Mouse (Mus musculus): Measurements from ENCODE around the gene Plcl2. TPM values are rescaled to one million over a fixed set of nuclear protein-coding genes. Genes with fewer than 3 reads are reported as not detected.

The Plcl2 gene
- polyA plus RNA-seq, 1 experiment from 2014 or later = 1.0 TPM

DNA sequence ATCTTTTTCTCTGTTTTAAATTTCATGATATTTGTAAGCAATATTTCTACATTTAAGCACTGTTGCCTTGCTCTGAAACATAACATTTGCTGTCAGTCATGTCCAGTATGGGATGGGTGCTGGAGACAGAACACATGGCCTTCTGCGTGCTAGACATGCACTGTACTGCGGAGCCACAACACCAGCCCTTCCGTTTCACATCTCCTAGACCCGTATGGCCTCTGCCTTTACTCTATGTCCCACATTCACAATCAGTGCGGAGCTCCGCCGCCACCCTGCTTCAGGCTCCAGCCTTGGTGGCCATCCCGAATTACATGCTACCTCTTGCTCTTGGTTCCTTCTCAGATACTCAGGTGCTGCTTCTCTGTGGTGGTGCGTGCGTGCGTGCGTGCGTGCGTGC lies 168.1 kb downstream of the Plcl2 start:
- Histone ChIP-seq H3K4me1 (ENCODE audit: insufficient read depth, low read depth, low read length) (no peaks in the 10 kb centered on the region), H3K4me2 (replicated peaks; ENCODE audit: low read depth, low read length) (no peak overlapping the region), H3K9me3 (ENCODE audit: low read length) (no peaks in the 10 kb centered on the region), H3K27me3 (replicated peaks; ENCODE audit: insufficient read depth, low read length) (no peaks in the 10 kb centered on the region), H3K9ac (replicated peaks; ENCODE audit: low read depth) (no peak overlapping the region), H3K27ac (ENCODE audit: low read length) (0 out of 2 replicates have a peak overlapping the region, but pooled peaks have one; percentile 69), H3K36me3 (ENCODE audit: insufficient read depth, low read length) (no peaks in the 10 kb centered on the region), H3K4me3 (ENCODE audit: low read depth, low read length) (no peak overlapping the region)
- DNase-seq (ENCODE audit: low spot score) (no peak), ATAC-seq (no peak)
- TF ChIP-seq CTCF (IDR thresholded peaks at IDR 0.05) (no peak), EP300 (IDR thresholded peaks at IDR 0.05) (no peak)
- WGBS = 91% methylated on average over 14 of the region's 14 CpGs

DNA sequence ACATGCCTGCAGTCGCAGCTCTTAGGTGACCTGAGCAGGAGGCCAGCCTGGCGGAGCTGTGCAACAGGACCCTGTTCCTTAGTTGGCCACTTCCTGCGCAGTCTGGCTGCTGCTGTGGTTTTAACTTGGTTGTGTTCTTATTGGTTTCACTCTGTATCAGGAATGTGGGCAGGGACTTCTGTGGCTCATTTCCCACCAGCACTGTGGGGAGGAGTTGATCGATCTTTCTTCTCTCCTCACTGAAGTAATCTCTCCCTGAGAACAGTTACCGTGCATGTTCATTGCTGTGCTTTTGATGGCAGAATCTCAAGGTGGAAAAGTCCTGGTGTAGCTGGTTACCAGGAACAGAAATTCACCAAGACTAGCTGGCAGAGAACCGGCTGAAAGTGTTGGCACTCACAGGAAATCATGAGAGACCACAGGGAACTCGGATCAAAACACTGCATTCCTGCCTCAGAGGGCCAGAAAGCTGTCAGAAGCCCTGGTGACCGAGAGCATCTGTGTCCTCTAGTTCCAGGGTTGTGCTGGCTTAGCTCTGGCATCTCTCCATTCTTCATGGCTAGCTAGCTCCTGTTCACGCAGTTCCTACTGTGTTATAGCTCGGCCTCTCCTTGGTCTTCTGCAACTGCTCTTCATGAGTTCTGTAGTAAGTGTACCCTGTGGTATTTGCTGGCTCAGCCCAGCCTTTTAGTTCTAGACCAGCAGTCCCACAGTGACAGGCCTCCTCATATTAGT lies 168.9 kb downstream of the Plcl2 start:
- Histone ChIP-seq H3K9ac (replicated peaks; ENCODE audit: low read depth) (no peak overlapping the region), H3K9me3 (ENCODE audit: low read length) (no peaks in the 10 kb centered on the region), H3K4me1 (ENCODE audit: insufficient read depth, low read depth, low read length) (no peaks in the 10 kb centered on the region), H3K4me2 (replicated peaks; ENCODE audit: low read depth, low read length) (peak overlapping the region; percentile 19; the same call in 1 of the 2 replicates), H3K36me3 (ENCODE audit: insufficient read depth, low read length) (no peaks in the 10 kb centered on the region), H3K4me3 (ENCODE audit: low read depth, low read length) (no peak overlapping the region), H3K27me3 (replicated peaks; ENCODE audit: insufficient read depth, low read length) (no peaks in the 10 kb centered on the region), H3K27ac (ENCODE audit: low read length) (peak overlapping the region; percentile 69)
- DNase-seq (ENCODE audit: low spot score) = peak; percentile 80
- WGBS = 47% methylated on average over 10 of the region's 10 CpGs
- ATAC-seq = peak; percentile 76
- TF ChIP-seq EP300 (IDR thresholded peaks at IDR 0.05) (no peak), CTCF (IDR thresholded peaks at IDR 0.05) (no peak)

DNA sequence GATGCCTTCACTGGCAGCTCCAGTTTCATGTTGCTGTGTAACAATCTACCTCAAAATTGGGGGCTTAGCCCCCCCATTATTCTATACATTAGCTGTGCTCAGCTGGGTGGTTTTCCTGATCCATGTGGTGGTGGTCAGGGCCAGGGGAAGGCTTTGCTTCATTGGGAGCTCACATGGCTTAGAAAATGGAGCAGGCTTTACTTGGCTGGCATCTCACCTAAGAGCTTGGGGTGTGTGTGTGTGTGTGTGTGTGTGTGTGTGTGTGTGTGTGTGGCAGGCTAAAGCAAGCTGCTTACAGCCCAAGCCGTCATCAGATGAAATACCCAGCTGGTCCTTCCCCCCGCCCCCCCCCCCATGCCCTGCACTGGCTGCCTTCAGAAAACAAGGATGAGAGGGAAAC lies 169.5 kb downstream of the Plcl2 start:
- Histone ChIP-seq H3K27ac (ENCODE audit: low read length) (peak overlapping the region; percentile 69; the same call in 1 of the 2 replicates), H3K9ac (replicated peaks; ENCODE audit: low read depth) (no peak overlapping the region), H3K36me3 (ENCODE audit: insufficient read depth, low read length) (no peaks in the 10 kb centered on the region), H3K9me3 (ENCODE audit: low read length) (no peaks in the 10 kb centered on the region), H3K4me2 (replicated peaks; ENCODE audit: low read depth, low read length) (no peak overlapping the region), H3K4me3 (ENCODE audit: low read depth, low read length) (no peak overlapping the region), H3K27me3 (replicated peaks; ENCODE audit: insufficient read depth, low read length) (no peaks in the 10 kb centered on the region), H3K4me1 (ENCODE audit: insufficient read depth, low read depth, low read length) (no peaks in the 10 kb centered on the region)
- TF ChIP-seq CTCF (IDR thresholded peaks at IDR 0.05) (no peak), EP300 (IDR thresholded peaks at IDR 0.05) (no peak)
- no peak for ATAC-seq
- 68% methylated on average over 2 of the region's 2 CpGs for WGBS
- DNase-seq (ENCODE audit: low spot score) = no peak

DNA sequence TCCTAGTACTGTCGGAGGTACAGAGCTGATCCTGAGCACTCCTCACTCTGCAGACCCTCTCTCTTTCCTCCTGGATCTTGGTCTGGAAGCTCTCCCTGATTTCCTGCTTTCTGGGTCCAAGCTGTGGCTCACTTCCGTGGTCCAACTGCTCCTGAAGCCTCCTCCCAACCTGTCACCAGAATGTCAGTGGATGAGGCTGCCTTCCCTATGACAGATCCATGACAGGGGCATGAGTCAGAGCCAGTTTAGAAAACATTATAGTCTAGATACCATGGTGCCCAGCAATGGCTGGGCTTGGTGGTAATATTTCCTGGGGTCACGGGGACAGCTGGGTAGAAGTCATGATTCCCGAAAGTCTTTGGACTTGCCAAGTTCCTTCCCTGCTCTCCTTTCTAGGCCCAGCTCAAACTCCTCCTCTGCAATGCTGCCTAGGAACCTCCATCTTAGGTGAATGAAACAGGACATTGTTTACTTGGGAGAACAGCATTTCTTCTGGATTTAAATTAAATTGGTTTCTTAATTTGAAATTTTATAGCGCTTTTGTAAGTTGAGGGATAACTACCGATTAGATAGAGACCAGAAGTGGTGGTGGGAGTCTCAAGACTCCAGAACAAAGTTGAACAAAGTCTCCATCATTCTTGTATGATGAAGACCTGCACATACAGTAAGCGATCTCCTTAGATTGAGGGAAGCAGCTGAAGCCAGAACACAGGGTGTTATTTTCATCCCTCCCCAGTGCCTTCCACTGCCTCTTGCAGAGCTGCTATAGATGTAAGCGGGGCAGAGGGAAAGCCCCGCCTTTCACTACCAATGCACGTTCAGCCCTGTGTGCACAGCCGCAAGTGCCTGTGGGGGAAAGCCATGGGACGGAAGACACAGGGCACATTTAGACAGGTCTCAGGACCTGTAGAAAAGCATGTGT lies 170.7 kb downstream of the Plcl2 start:
- DNase-seq (ENCODE audit: low spot score) = no peak
- Histone ChIP-seq H3K4me3 (ENCODE audit: low read depth, low read length) (no peak overlapping the region), H3K9ac (replicated peaks; ENCODE audit: low read depth) (no peak overlapping the region), H3K27ac (ENCODE audit: low read length) (no peak overlapping the region), H3K9me3 (ENCODE audit: low read length) (no peaks in the 10 kb centered on the region), H3K27me3 (replicated peaks; ENCODE audit: insufficient read depth, low read length) (no peaks in the 10 kb centered on the region), H3K36me3 (ENCODE audit: insufficient read depth, low read length) (no peaks in the 10 kb centered on the region), H3K4me1 (ENCODE audit: insufficient read depth, low read depth, low read length) (no peaks in the 10 kb centered on the region), H3K4me2 (replicated peaks; ENCODE audit: low read depth, low read length) (no peak overlapping the region)
- TF ChIP-seq EP300 (IDR thresholded peaks at IDR 0.05) (no peak), CTCF (IDR thresholded peaks at IDR 0.05) (no peak)
- no peak for ATAC-seq
- WGBS = 84% methylated on average over 12 of the region's 12 CpGs

DNA sequence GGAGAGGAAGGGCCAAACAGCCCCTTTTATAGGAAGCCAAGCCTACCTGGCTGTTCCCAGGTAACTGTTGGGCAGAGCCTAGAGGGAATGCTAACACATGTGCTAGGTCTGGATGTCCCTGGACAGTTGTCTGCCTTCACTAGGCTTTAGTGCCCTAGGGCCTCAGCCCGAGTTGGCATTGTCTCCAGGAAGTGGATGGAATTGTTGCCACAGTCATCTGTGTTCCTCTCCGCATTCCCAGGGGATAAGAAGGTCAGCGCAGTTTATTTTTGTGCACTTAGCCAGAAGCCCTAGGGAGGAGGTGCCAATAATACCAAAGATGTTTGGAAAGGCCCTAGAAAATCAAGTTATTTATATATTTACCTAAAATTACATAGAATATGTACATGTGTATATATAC lies 173.5 kb downstream of the Plcl2 start:
- H3K27ac ChIP-seq (ENCODE audit: low read length) = no peak overlapping the region
- no peak for ATAC-seq
- WGBS = 42% methylated on average over 3 of the region's 3 CpGs

DNA sequence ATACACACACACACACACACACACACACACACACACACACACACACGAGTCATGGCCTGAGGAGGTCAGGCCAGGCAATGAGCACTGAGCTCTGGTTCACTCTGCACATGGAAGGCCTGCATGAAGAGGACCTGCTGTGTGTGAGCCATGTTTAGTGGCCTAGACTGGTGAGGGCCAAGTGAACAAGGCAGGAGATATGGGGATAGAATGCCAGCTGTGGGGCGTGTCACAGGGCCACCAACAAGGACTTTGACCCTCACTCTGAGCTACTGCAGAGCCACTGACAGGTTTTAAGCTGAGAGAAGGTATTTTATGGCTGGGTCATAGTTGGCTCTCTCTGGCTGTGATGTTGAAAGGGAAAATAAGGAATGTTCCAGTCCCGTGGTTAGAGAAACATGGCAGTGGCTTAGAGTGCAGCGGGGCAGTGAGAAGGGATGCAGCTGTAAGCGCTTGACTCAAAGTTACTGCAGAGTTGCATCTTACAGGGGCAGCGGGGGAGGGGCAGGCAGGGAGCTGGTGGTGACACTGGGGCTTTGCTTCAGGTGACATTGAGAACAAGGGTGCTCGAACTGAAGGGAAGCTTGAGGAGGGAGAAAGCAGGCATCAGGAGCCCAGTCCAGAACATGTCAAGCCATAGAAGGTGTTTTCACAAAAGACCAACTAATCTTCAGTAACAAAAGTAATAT lies 175.9 kb downstream of the Plcl2 start:
- H3K4me3 ChIP-seq (ENCODE audit: low read depth, low read length) = no peak overlapping the region
- TF ChIP-seq CTCF (IDR thresholded peaks at IDR 0.05) (no peak), EP300 (IDR thresholded peaks at IDR 0.05) (no peak)
- H3K4me2 ChIP-seq (replicated peaks; ENCODE audit: low read depth, low read length) = no peak overlapping the region
- H3K36me3 ChIP-seq (ENCODE audit: insufficient read depth, low read length) = no peaks in the 10 kb centered on the region
- no peaks in the 10 kb centered on the region for H3K4me1 ChIP-seq (ENCODE audit: insufficient read depth, low read depth, low read length)
- ATAC-seq (no peak), DNase-seq (ENCODE audit: low spot score) (no peak)
- H3K9ac ChIP-seq (replicated peaks; ENCODE audit: low read depth) = no peak overlapping the region
- WGBS = 61% methylated on average over 7 of the region's 7 CpGs
- H3K27ac ChIP-seq (ENCODE audit: low read length) = no peak overlapping the region
- no peaks in the 10 kb centered on the region for H3K9me3 ChIP-seq (ENCODE audit: low read length)
- H3K27me3 ChIP-seq (replicated peaks; ENCODE audit: insufficient read depth, low read length) = no peaks in the 10 kb centered on the region

More for the DNA sequence above, 173.5 kb downstream of the Plcl2 start:
- Histone ChIP-seq H3K9ac (replicated peaks; ENCODE audit: low read depth) (no peak overlapping the region), H3K4me1 (ENCODE audit: insufficient read depth, low read depth, low read length) (no peaks in the 10 kb centered on the region), H3K9me3 (ENCODE audit: low read length) (no peaks in the 10 kb centered on the region), H3K4me3 (ENCODE audit: low read depth, low read length) (no peak overlapping the region), H3K36me3 (ENCODE audit: insufficient read depth, low read length) (no peaks in the 10 kb centered on the region), H3K27me3 (replicated peaks; ENCODE audit: insufficient read depth, low read length) (no peaks in the 10 kb centered on the region), H3K4me2 (replicated peaks; ENCODE audit: low read depth, low read length) (no peak overlapping the region)
- no peak for TF ChIP-seq EP300 (IDR thresholded peaks at IDR 0.05)
- TF ChIP-seq CTCF (IDR thresholded peaks at IDR 0.05) = no peak
- DNase-seq (ENCODE audit: low spot score) = no peak
